Mouse (Mus musculus): ENCODE results near the gene Cyp2b19. TPM values are rescaled to one million over a fixed set of nuclear protein-coding genes. Genes with fewer than 3 reads are reported as not detected.

Gene Cyp2b19
- total RNA-seq (2023), result not detected in 4 replicates

GRCm38 (mm10) chr7:26756842-26757241 is at the start of gene Cyp2b19:
Gene Cyp2b19, plus strand, starts transcription at chr7:26757142.

GRCm38 (mm10) chr7:26808592-26808991 is 51.6 kb downstream of the Cyp2b19 start, which contains the start of gene Cyp2g1:
Gene Cyp2g1, plus strand, starts transcription at chr7:26808892.

Other genes with a start within 250 kb of the Cyp2b19 start
- gene Nlrp9a, start 222.1 kb upstream of the Cyp2b19 start, total RNA-seq (2023), result not detected in 4 replicates
- not detected in 4 replicates for gene Vmn1r185, start 138.7 kb upstream of the Cyp2b19 start, total RNA-seq (2023)
- not detected in 4 replicates for gene Cyp2b23, start 70.7 kb upstream of the Cyp2b19 start, total RNA-seq (2023)
- not detected in 4 replicates for gene Cyp2g1, start 51.8 kb downstream of the Cyp2b19 start, total RNA-seq (2023)
- gene Cyp2a5, start 78.2 kb downstream of the Cyp2b19 start, total RNA-seq (2023), result not detected in 4 replicates
- not detected in 4 replicates for gene Cyp2a22, start 182.2 kb downstream of the Cyp2b19 start, total RNA-seq (2023)

Measured in B cell, adult 62 days (primary cell).